Mouse (Mus musculus) megakaryocyte progenitor cell, adult 5-6 weeks (primary cell): ENCODE measurements at regions not wholly inside any gene's neighbourhood (a gene's known extent, or its start where the extent isn't known, plus 50 kb on each side); places are given as distances from the start of the nearest gene placed in this dataset.

Source experiments
- ATAC-seq: replicated peaks from 2 replicates; pipeline ENCODE4 v1.8.0; 2016; ENCODE audit warnings: mild to moderate bottlenecking, moderate TSS enrichment, inconsistent platforms; ENCODE audit not compliant: poor library complexity

GRCm38 (mm10) chr2:169524429-169524828, 63.1 kb downstream of the Gm11011 start:
- ATAC-seq: no peak

GRCm38 (mm10) chr2:169519941-169520340, 67.6 kb downstream of the Gm11011 start:
- peak; percentile 79 for ATAC-seq

- ATAC-seq: peak; percentile 35
Measured at GRCm38 (mm10) chr2:169515350-169515749, 72.2 kb downstream of the Gm11011 start.

GRCm38 (mm10) chr2:169510741-169511140, 76.8 kb downstream of the Gm11011 start:
- ATAC-seq: no peak

GRCm38 (mm10) chr2:169509406-169509805, 78.1 kb downstream of the Gm11011 start:
- ATAC-seq: no peak

GRCm38 (mm10) chr2:169504416-169505057, 83.0 kb downstream of the Gm11011 start:
- no peak for ATAC-seq

GRCm38 (mm10) chr2:169503598-169503958, 84.0 kb downstream of the Gm11011 start:
- ATAC-seq: no peak

- ATAC-seq: no peak
Measured at GRCm38 (mm10) chr2:169502717-169503597, 84.6 kb downstream of the Gm11011 start.

GRCm38 (mm10) chr2:169501736-169502340, 85.7 kb downstream of the Gm11011 start:
- no peak for ATAC-seq

- ATAC-seq: no peak
Measured at GRCm38 (mm10) chr2:169495368-169495767, 92.2 kb downstream of the Gm11011 start.

GRCm38 (mm10) chr2:169494503-169495311, 92.8 kb downstream of the Gm11011 start:
- ATAC-seq: no peak

- no peak for ATAC-seq
Measured at GRCm38 (mm10) chr2:169493609-169494275, 93.8 kb downstream of the Gm11011 start.

GRCm38 (mm10) chr2:169483934-169484333, 103.6 kb downstream of the Gm11011 start:
- no peak for ATAC-seq

- no peak for ATAC-seq
Measured at GRCm38 (mm10) chr2:169481731-169482465, 105.6 kb downstream of the Gm11011 start.

- no peak for ATAC-seq
Measured at GRCm38 (mm10) chr2:169474418-169475112, 113.0 kb downstream of the Gm11011 start.

GRCm38 (mm10) chr2:169469538-169469937, 118.0 kb downstream of the Gm11011 start:
- no peak for ATAC-seq

GRCm38 (mm10) chr2:169467621-169468020, 119.9 kb downstream of the Gm11011 start:
- ATAC-seq: no peak

- ATAC-seq: no peak
Measured at GRCm38 (mm10) chr2:169464106-169464505, 123.4 kb downstream of the Gm11011 start.

- ATAC-seq: no peak
Measured at GRCm38 (mm10) chr2:169461491-169462039, 126.0 kb downstream of the Gm11011 start.
